Mouse (Mus musculus): ENCODE data around the gene Fam72a.
A peak's percentile ranks its signal among the peaks of the same experiment; 100 is the strongest.
"Not testable (repeated sequence)": the region's sequence is repeated elsewhere in the genome, so short reads cannot be mapped to it uniquely, and the experiment has no call there.

Fam72a gene

DNA sequence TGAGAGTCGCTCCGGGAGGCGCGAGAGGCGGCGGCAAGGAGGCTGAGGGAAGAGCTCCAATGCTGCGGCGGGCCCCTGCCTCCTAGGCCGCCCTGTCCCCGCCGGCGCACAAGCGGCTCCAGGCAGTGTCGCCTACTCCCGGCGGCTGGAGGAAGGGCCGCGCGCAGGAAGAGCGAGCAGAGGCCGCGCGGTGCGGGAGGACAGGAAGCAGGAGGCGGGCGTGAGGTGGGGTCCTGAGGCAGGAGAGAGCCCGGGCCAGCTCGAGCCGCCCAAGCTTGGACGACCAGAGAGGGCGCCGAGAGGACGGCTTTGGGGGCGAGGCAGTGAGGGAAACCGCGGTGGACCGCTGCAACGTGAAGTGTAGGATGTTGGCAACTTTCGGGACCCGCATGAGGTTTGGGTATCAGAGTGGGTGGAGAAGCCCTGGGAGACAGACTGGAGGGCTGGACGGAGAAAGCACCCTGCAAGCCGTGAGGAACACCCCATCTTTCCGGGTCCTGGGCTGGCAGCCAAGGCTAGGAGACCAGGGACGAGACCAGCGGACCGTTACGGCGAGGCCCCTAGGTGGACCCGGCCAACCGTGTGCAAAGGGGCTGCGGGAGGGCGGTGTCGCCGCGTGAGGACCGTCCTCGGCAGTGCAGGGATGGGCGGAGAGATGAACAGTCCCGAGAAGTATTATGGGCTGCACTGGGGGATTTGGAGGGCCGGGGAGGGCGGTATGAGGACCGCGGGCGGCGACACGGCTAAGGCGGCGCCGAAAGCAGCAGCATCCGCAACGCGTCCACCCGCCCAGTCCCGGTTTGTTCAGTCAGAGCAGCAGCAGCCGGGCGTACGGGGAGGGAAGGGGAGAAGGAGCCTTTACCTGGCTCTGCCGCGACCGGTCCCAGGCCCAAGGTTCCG, 1.1 kb upstream of the Fam72a start:
- no peak for DNase-seq (ENCODE audit: low read depth, low spot score)

DNA sequence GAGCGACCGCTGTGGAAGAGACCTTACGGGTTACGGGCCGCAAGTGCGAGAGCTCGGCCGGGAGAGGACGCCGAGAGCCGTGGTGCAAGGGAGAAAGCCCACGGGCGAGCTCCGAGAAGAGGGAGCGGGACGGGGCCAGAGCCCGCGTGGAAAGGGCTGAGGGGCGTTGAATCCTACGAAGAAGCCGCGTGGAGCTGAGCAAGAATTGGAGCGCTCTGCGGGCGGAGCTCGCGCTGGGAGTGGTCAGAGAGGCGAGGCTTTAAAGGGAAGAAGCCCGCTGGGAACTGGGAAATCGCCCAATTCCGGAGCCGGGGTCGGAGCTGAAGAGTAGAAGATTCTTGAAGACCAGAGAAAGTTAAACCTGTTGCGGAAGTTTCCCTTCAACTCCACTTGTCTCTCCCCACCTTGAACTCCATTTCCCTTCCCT, 391 bp downstream of the Fam72a start:
- no peak for DNase-seq (ENCODE audit: low read depth, low spot score)

DNA sequence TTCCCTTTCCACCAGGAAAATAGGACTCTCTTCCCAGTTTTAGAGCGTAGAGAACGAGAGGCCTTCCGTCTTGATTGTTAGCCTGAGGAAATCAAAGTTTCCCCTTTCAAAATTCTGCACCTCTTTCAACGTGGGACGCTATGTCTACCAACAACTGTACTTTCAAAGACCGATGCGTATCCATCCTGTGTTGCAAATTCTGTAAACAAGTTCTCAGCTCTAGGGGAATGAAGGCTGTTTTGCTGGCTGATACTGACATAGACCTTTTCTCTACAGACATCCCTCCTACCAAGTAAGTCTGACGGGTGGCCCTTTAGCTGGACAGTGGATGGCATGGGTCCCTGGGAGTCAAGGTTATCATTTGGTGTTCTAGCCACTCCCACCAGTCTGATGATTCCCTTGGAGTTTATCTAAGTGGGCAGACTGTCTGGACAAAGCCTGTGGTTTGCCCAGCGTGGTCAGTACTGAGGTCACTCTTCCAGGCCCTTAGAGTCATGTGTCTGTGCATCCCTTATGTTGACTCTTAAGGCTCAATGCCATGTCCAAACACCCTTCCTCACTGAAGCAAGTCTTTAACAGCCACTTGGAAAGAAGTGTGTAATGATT, 961 bp downstream of the Fam72a start:
- no peak for DNase-seq (ENCODE audit: low read depth, low spot score)

DNA sequence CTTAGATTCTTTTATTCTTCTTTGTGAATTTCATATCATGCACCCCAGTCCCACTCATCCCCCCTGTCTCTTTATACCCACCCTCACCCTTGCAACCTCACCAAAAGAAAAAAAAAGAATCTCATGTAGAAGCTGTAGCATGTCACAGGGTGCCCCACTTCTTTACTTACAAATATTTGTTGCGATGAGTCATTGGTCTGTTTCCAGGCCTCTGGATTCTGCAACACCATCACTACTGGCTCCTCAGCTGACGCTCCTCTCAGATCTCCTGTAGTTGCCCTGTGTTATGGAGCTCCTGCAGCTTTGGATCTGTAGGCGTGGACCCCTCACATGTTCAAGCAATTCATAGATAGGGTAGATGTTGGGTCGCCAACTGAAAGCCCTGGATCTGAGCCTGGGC, 12.1 kb downstream of the Fam72a start:
- no peak for DNase-seq (ENCODE audit: low read depth, low spot score)

DNA sequence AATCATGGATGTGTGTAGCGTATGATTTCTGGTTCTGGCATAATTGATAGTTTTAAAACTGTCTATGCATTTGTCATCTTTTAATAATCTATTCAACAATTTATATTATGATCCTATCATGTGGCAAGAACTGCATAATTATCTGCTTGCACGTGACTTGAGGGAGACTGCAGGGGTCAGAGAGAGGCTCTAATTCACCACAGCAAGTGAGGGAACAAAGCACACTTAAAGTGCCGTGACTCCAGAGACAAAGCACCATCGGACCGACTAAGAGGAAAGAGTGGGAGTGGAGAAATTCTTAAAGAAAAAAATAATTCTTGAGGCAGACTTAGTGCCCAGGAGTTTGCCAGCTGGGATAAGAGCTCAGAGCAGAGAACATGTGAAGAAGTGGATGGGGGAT, 13.1 kb downstream of the Fam72a start:
- DNase-seq (ENCODE audit: low read depth, low spot score): no peak

DNA sequence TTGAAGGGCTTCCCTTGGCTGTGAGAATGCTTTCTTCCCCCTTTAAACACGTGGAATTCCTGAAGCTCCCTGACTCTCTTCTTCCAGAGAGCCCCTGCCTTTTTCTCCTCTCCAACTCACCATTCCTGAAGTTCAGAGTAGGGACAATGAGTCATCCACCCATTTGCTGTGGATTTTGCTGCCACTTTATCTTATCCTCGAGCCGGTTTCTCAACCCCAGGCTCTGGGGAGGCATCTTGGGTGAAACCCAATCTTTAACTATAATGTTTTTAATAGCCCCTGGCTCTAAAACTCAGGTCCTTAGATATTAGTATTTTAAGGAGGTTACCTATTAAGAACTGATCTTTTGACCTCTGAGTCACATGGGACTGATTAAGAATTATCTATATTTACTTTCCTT, 13.7 kb downstream of the Fam72a start:
- DNase-seq (ENCODE audit: low read depth, low spot score): no peak

DNA sequence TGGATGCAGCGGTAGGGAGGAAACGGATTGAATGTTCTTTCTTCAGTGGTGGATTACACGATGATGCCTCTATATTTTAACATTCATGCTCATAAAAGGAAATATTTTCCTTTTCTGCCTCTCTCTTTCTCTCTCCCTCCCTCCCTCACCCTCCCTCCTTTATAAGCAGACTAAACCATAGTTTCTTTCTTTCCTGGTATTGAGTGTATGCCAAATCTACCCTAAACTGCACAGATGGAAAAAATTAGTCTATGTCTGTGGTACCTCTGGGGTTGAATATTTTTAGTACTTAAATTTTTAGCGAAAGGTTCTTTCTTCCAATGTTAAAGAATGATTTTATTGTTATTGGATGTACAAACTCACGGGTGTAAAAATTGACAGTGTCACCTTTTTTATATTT, 14.2 kb downstream of the Fam72a start:
- no peak for DNase-seq (ENCODE audit: low read depth, low spot score)

DNA sequence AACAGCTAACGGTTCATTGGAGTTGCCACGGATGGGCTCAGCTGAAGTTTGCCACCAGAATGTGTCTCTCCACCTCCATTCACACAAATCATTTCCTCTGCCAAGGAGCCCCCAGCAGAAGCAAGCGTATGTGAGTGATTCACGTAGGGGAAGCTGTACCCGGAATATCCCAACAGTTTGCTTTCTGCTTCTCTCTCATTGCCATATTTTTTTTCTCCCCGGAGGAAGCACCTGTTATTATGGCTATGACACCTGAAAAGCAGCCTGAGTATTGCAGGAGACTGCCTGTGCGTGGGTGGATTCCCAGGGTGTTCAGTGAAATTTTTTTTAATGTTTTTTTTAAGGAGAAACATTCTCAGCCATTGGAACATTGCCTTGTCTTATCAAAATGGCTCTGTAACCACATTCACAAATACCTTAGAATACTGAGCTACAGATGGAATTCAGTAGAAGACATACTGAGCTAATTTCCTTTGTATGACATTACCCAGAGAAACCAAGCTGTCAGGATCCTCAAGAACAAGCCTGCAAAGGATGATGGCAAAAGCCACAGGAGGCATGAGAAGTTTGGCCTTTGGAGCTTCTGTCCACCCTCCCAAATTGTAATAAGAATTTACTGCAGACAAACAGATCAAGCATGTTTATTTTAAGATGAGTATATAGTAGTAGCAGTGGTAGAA, 16.3 kb downstream of the Fam72a start:
- no peak for DNase-seq (ENCODE audit: low read depth, low spot score)

DNA sequence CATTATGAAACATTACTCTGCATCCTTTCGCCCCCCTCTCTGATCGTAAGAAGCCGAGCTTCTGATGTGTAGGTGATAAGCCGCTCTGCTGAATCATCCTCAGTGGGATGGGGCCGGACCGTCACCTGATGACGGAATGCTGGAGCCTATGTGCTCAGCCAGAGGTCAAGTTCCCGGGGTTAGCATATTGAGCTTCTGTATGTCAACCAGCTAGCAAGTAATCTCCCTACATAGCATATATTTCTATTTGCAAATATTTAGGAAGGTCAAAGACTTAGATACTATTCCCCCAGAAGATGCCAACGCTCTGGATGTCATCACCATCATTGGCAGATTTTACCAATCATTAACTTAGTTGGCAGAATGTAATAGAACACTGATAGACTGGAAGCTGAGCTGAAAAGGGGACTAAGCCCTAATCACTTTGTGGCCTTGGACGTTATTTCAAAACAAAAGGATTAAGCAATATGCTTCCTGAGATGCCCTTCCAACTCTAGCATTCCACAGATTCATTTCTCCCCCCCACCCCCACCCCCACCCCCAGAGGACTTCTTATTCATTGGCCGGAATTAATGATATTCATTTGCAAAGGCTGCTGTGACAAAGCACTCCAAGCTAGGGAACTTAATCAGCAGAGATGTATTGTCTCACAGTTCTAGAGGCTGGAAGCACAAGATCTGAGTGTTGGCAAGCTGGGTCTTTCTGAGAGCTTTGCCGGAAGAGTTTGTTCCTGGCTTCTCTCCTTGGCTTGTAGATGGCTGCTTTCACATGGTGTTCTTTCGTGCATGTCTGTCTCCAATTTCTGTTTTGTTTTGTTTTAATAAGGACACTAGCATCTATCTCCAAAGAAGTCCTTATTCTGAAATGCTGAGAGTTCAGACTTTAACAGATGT, 19.3 kb downstream of the Fam72a start:
- no peak for DNase-seq (ENCODE audit: low read depth, low spot score)

DNA sequence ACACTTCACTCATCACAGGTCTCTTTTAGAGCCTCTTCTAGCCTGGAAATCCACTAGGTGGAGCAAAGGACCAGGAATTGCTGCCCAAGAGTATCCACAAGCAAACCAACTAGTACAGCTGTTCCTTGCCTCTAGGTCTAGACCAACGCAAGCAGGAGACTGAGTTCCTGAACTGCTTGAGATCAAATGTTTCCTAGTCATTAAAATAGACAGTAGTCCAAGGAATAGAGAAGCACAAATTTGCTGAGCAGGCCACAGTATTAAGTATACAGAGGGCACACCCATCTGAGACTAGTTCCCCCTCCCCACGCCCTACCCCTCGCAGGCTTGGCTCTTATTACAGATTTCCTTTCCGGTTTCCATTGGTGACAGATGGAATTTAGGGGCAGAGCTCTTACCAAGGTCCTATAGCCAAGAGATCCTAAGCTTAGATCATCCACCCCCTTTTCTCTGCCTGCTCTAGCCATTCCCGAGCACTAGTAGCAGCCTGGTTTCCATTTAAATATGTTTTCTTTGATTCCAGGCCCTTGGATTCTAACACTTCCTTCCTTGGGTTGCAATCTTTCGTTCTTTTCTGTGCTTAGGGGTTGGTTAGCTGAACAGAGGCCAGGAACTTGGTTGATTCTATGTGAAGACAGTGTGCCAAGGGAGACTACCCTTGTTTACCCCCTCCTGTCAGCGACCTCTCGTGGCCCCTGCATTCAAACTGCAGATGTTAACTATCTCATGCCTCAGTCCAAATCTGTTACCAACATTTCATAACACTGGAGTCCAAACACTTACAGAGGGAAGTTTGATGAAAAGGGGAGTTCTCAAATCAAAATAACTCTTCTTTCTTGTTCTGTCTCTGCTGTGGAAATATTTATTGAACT, 21.0 kb downstream of the Fam72a start:
- no peak for DNase-seq (ENCODE audit: low read depth, low spot score)

DNA sequence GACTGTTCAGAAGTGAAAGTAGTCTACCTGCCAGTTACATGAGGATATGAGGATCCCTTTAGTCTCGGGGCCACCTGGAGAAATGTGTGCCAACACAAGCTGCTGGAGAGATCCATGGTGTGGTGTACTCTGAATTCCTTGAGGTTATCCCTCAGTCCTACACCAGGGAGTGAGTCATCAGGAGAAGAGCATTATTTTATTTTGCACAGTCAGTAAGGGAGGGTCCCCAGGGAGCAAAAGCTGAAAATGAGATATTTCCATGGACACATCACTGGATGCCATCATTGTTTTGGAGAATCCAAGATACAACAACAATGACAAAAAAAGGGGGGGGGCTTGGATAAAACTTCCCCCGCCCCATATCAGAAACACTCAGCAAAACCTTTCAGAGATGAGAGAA, 24.3 kb downstream of the Fam72a start:
- no peak for DNase-seq (ENCODE audit: low read depth, low spot score)

DNA sequence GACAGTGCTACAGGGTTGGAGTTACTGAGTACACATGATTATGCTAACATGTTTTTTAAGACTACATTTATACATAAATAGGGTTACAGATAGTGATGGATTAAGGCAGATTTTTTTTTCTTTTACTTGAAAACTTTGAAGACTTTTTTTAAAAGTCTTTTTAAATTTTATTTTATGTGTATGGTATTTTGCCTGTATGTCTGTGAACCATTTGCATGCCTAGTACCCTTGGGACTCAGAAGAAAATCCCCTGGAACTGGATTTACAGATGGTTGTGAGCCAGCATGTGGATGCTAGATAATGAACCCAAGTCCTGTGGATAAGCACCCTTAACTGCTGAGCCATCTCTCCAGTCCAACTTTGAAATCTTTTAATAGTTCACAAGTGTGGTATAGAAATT, 25.7 kb downstream of the Fam72a start:
- no peak for DNase-seq (ENCODE audit: low read depth, low spot score)

DNA sequence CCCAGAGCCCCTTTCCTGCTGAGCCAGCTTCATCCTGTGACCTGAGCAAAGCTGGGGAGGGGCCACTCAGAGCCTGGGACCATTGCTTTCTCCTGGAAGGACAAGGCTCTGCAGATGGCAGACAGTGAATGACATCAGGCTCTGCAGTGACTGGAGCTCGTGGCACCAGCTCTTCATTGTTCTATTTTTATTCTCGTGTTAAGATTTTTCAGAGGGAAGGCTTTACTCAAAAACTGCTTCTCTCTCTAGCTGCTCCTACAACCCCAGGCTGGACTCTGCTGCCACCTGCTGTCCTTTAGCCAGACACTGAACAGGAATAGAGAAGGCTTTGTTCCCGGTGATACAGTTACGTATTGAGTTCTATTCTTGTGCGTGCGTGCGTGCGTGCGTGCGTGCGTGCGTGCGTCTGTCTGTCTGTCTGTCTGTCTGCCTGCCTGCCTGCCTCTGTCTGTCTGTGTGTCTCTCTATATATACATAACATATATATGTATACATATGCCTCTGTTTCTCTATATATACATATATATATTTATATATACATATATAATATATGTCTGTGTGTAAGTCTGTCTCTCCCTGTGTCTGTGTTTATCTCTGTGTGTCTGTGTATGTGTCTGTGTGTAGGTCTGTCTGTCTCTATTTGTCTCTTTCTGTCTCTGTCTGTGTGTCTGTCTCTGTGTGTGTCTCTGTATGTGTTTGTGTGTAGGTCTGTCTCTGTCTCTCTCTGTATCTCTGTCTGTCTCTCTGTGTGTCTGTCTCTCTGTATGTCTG, 27.5 kb downstream of the Fam72a start:
- peak; percentile 52 for DNase-seq (ENCODE audit: low read depth, low spot score)

DNA sequence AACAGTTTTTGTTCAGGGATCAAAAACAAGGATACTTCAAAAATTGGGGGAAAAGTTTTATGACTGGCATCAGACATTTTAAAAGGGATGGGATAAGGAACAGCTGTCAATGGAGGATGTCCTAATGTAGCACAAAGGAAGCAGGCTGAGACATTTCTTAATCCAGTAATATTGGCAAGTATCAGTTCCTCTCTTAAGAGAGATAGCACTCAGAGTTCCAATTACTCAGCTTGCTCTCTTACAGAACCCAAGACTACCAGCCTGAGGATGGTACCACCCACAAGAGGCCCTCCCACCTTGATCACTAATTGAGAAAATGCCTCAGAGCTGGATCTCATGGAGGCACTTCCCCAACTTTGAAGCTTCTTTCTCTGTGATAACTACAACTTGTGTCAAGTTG, 32.8 kb downstream of the Fam72a start:
- no peak for DNase-seq (ENCODE audit: low read depth, low spot score)

DNA sequence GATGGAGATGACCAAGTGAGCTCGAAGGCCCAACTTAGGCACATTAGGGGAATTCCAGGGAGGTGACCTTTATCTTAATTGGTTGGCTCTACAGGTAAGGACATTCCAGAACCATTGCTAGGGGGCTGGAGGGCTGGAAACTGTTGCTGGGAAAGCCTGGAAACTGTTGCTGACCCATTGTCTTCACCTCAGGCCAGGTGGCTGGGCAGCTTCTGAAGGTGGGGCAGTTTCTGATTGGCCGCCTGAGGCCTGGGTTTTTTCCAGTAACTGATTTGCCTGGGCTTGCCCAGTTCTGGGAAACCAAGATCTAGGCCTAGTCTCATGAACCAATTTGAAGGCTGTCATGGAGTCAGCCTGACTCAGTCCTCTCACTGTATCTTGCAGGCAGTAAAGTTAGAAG, 34.4 kb downstream of the Fam72a start:
- no peak for DNase-seq (ENCODE audit: low read depth, low spot score)

DNA sequence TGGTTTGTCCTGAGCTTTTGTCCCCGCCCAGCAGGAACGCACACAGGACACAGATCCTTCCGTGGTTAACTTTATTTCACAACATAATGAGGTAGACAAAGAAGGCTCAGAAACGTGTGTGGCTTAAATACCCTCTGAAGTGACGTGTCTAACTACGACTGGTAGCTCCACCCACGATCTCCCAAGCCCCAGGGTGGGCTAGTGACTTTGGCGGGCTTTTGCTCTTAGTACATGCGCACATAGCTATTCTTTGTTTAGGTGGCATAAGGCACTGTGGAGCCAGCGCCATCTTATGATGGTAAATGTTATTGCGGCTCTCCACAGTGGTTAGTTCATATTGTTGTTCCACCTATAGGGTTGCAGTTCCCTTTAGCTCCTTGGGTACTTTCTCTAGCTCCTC, 38.4 kb downstream of the Fam72a start:
- DNase-seq (ENCODE audit: low read depth, low spot score): not testable (repeated sequence)

DNA sequence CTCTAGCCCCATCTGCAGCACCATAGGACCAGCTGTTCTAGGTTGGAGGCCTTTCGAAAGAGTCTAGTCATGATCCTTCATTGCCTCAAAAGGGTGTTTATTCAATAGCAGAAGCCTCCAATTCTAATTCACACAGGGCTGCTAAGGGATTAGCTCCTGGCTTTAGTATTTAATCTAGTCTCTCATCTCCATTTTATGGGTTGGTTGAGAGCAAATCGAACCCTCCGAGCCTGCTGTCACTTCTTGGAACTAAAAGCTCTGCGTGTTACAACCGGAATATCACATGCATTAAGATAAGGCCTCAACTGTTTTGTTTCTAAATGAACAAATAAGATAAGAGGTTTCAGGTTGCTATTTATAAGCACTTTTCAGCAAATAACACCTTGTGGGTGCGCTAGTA, 42.0 kb downstream of the Fam72a start:
- no peak for DNase-seq (ENCODE audit: low read depth, low spot score)

DNA sequence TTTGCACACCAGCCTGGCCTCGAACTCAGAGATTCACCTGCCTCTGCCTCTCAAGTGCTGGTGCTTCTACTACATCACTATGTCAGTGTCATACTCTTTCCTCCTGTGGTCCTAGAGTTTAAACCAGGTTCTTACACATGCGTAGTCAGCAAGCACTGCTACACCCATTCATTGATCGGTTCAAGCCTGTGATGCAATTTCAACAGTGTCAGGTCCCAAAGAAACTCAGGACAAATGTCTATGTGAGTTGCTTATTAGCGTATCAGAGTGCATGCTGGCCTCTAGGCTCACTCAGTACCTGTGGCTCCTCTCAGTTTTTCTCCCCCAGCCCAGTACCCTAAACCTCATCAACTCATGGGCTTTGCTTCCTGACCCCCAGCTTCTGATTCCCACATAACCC, 42.7 kb downstream of the Fam72a start:
- DNase-seq (ENCODE audit: low read depth, low spot score): no peak

DNA sequence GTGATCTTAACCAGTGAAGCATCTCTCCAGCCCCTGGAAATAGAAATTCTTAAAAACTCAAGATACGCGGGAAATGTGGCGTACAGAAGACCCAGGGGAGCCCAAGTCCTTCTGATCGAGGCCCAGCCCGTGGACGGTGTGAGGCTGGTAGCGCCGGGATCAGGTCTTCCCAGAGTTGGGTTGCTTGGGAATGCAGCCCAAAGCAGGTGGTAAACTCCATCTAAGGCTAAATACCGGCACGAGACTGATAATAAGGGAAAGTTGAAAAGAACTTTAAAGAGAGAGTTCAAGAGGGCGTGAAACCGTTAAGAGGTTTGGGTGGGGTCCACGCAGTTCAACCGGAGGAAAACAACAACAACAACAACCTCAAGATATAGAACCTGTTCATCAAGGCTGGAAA, 46.0 kb downstream of the Fam72a start:
- peak; percentile 15 for DNase-seq (ENCODE audit: low read depth, low spot score)

Data from retina, adult 2 months (tissue).